Mouse (Mus musculus) lung, adult 2 months (tissue): ENCODE measurements at regions not wholly inside any gene's neighbourhood (a gene's known extent, or its start where the extent isn't known, plus 50 kb on each side); places are given as distances from the start of the nearest gene placed in this dataset.

Experiments
- CTCF ChIP-seq: fragments of 200-500 bp; IDR thresholded peaks from 2 replicates; pipeline ENCODE4 v1.5.1; 2011; ENCODE audit warnings: mild to moderate bottlenecking, low read length, control low read depth; ENCODE audit not compliant: insufficient read depth
- POLR2A ChIP-seq: fragments of 200-500 bp; IDR thresholded peaks from 2 replicates; pipeline ENCODE4 v1.6.1; 2011; ENCODE audit warnings: low read depth, mild to moderate bottlenecking, control low read depth, low read length, borderline replicate concordance; ENCODE audit errors: extremely low read depth

- TF ChIP-seq POLR2A (no peak), CTCF (no peak)
Measured at GRCm38 (mm10) chr12:107662624-107663023, 174.2 kb downstream of the 3110018I06Rik start.
